Mouse (Mus musculus) MEL (cell line): ENCODE data around the gene Gak. TPM values are rescaled to one million over a fixed set of nuclear protein-coding genes. Genes with fewer than 3 reads are reported as not detected.

Experiments
- DNase-seq: peaks from one replicate; pipeline ENCODE4 v3.0.0; 2011; ENCODE audit warnings: low read depth, low spot score
- H3K27ac ChIP-seq: 2 replicates; pipeline ENCODE4 v1.5.1; 2012; ENCODE audit warnings: low read depth, mild to moderate bottlenecking, control low read depth, low read length, moderate library complexity; ENCODE audit not compliant: control insufficient read depth
- H3K27me3 ChIP-seq, 2 experiments: fragments of 150-350 bp in 1 of 2; sonication (generic) in 1 of 2; 2 replicates each; pipeline ENCODE4 v1.6.1; 2012; ENCODE audit warnings: low read length in 2 of 2, mild to moderate bottlenecking in 2 of 2, improper control_type of control experiment in 1 of 2, moderate library complexity in 1 of 2; ENCODE audit not compliant: insufficient read depth in 2 of 2, control insufficient read depth in 1 of 2
- H3K36me3 ChIP-seq, 2 experiments: 2 replicates each; pipeline ENCODE4 v1.6.1; 2012 to 2014; ENCODE audit warnings: low read length in 2 of 2, improper control_type of control experiment in 1 of 2, inconsistent platforms in 1 of 2, mild to moderate bottlenecking in 1 of 2; ENCODE audit not compliant: insufficient read depth in 2 of 2, control insufficient read depth in 1 of 2
- H3K4me1 ChIP-seq, 2 experiments: fragments of 150-350 bp in 1 of 2; sonication (generic) in 1 of 2; 2 replicates each; pipeline ENCODE4 v1.6.1; 2012; ENCODE audit warnings: low read length in 2 of 2, improper control_type of control experiment in 1 of 2, mild to moderate bottlenecking in 1 of 2; ENCODE audit not compliant: insufficient read depth in 2 of 2, control insufficient read depth in 1 of 2
- H3K4me3 ChIP-seq, 2 experiments: fragments of 150-350 bp in 1 of 2; sonication (generic) in 1 of 2; 2 replicates each; pipeline ENCODE4 v1.5.1; 2012; ENCODE audit warnings: low read depth in 2 of 2, low read length in 2 of 2, mild to moderate bottlenecking in 2 of 2, moderate library complexity in 2 of 2, control low read depth in 1 of 2, improper control_type of control experiment in 1 of 2; ENCODE audit not compliant: control insufficient read depth in 1 of 2, insufficient read depth in 1 of 2
- H3K79me2 ChIP-seq: 2 replicates; pipeline ENCODE4 v1.6.1; 2012; ENCODE audit warnings: mild to moderate bottlenecking, low read length, moderate library complexity; ENCODE audit not compliant: control insufficient read depth, poor library complexity, insufficient read depth
- H3K9ac ChIP-seq: 2 replicates; pipeline ENCODE4 v1.6.1; 2012; ENCODE audit warnings: low read depth, mild to moderate bottlenecking, control low read depth, low read length, moderate library complexity; ENCODE audit not compliant: control insufficient read depth, poor library complexity, severe bottlenecking
- H3K9me3 ChIP-seq: fragments of 150-350 bp; sonication (generic); replicated peaks from 2 replicates; pipeline ENCODE4 v1.6.1; 2012; ENCODE audit warnings: mild to moderate bottlenecking, low read length, improper control_type of control experiment, moderate library complexity; ENCODE audit not compliant: insufficient read depth
- CHD1 ChIP-seq: IDR thresholded peaks from 2 replicates; pipeline ENCODE4 v1.6.1; 2012; ENCODE audit warnings: low read depth, mild to moderate bottlenecking, inconsistent platforms, low read length, improper control_type of control experiment
- CHD2 ChIP-seq: IDR thresholded peaks from 2 replicates; pipeline ENCODE4 v1.6.1; 2011; ENCODE audit warnings: low read length, improper control_type of control experiment
- CTCF ChIP-seq, 3 experiments: IDR thresholded peaks in 2 of 3; conservative IDR thresholded peaks in 1 of 3; 2 replicates each; pipeline ENCODE4 v1.5.1; 2011 to 2012; ENCODE audit warnings: low read length in 3 of 3, low read depth in 2 of 3, mild to moderate bottlenecking in 2 of 3, improper control_type of control experiment in 1 of 3, inconsistent platforms in 1 of 3, mixed read lengths in 1 of 3, moderate library complexity in 1 of 3; ENCODE audit not compliant: control insufficient read depth in 1 of 3, insufficient read depth in 1 of 3, poor library complexity in 1 of 3, severe bottlenecking in 1 of 3
- EP300 ChIP-seq, 2 experiments: IDR thresholded peaks; 2 replicates each; pipeline ENCODE4 v1.6.1; 2011; ENCODE audit warnings: improper control_type of control experiment in 2 of 2, low read length in 2 of 2, low read depth in 1 of 2, mild to moderate bottlenecking in 1 of 2
- GABPA ChIP-seq: IDR thresholded peaks from 2 replicates; pipeline ENCODE4 v1.6.1; 2012; ENCODE audit warnings: low read depth, mild to moderate bottlenecking, inconsistent platforms, low read length, improper control_type of control experiment, moderate library complexity
- KAT2A ChIP-seq: conservative IDR thresholded peaks from 2 replicates; pipeline ENCODE4 v1.6.1; 2012; ENCODE audit warnings: low read depth, low read length, improper control_type of control experiment, inconsistent platforms
- MAZ ChIP-seq: IDR thresholded peaks from 2 replicates; pipeline ENCODE4 v1.6.1; 2012; ENCODE audit warnings: low read depth, mild to moderate bottlenecking, inconsistent platforms, low read length, improper control_type of control experiment
- MEF2A ChIP-seq: IDR thresholded peaks from 2 replicates; pipeline ENCODE4 v1.6.1; 2014; ENCODE audit warnings: low read depth, mild to moderate bottlenecking, inconsistent platforms, low read length, improper control_type of control experiment; ENCODE audit not compliant: poor library complexity, insufficient replicate concordance, severe bottlenecking; ENCODE audit errors: extremely low read depth
- MXI1 ChIP-seq: IDR thresholded peaks from 2 replicates; pipeline ENCODE4 v1.6.1; 2011; ENCODE audit warnings: mild to moderate bottlenecking, low read depth, low read length, improper control_type of control experiment
- MYB ChIP-seq: IDR thresholded peaks from 2 replicates; pipeline ENCODE4 v1.6.1; 2011; ENCODE audit warnings: mild to moderate bottlenecking, low read depth, low read length, improper control_type of control experiment
- NRF1 ChIP-seq: IDR thresholded peaks from 2 replicates; pipeline ENCODE4 v1.6.1; 2014; ENCODE audit warnings: low read depth, mild to moderate bottlenecking, inconsistent platforms, low read length, improper control_type of control experiment, moderate library complexity; ENCODE audit not compliant: poor library complexity, insufficient read depth, severe bottlenecking
- RAD21 ChIP-seq: IDR thresholded peaks from 2 replicates; pipeline ENCODE4 v1.6.1; 2011; ENCODE audit warnings: mild to moderate bottlenecking, low read depth, low read length, improper control_type of control experiment
- RCOR1 ChIP-seq: IDR thresholded peaks from 2 replicates; pipeline ENCODE4 v1.6.1; 2012; ENCODE audit warnings: low read depth, mild to moderate bottlenecking, inconsistent platforms, low read length, improper control_type of control experiment
- SMC3 ChIP-seq: IDR thresholded peaks from 2 replicates; pipeline ENCODE4 v1.6.1; 2011; ENCODE audit warnings: low read depth, low read length, improper control_type of control experiment
- TCF12 ChIP-seq: IDR thresholded peaks from 2 replicates; pipeline ENCODE4 v1.6.1; 2014; ENCODE audit warnings: low read depth, mild to moderate bottlenecking, inconsistent platforms, low read length, improper control_type of control experiment, moderate library complexity
- UBTF ChIP-seq: IDR thresholded peaks from 2 replicates; pipeline ENCODE4 v1.6.1; 2012; ENCODE audit warnings: low read depth, mild to moderate bottlenecking, inconsistent platforms, low read length, improper control_type of control experiment, moderate library complexity, borderline replicate concordance; ENCODE audit not compliant: insufficient read depth
- USF1 ChIP-seq: IDR thresholded peaks from 2 replicates; pipeline ENCODE4 v1.6.1; 2014; ENCODE audit warnings: low read depth, mild to moderate bottlenecking, inconsistent platforms, low read length, improper control_type of control experiment, moderate library complexity
- ZKSCAN1 ChIP-seq: IDR thresholded peaks from 2 replicates; pipeline ENCODE4 v1.6.1; 2012; ENCODE audit warnings: low read depth, mild to moderate bottlenecking, inconsistent platforms, low read length, improper control_type of control experiment, moderate library complexity
- ZMIZ1 ChIP-seq: IDR thresholded peaks from 2 replicates; pipeline ENCODE4 v1.6.1; 2012; ENCODE audit warnings: low read depth, mild to moderate bottlenecking, inconsistent platforms, low read length, improper control_type of control experiment, moderate library complexity
- ZNF384 ChIP-seq: IDR thresholded peaks from 2 replicates; pipeline ENCODE4 v1.6.1; 2012; ENCODE audit warnings: low read depth, mild to moderate bottlenecking, inconsistent platforms, low read length, improper control_type of control experiment
- polyA plus RNA-seq, 2 experiments: library from polyadenylated mRNA; stranded (reverse) in 1 of 2; unstranded in 1 of 2; fragments of >175 nt in 1 of 2; fragments of >200 nt in 1 of 2; gene quantifications; 2 replicates each; pipeline versions ENCODE4 v1.2.1 to v1.2.4; 2012; ENCODE audit warnings: low replicate concordance in 2 of 2, low read depth in 1 of 2; ENCODE audit not compliant: insufficient read length in 2 of 2, insufficient read depth in 1 of 2, missing spikeins in 1 of 2
- total RNA-seq: library from RNA; depleted of rRNA; stranded (reverse); fragments of 300-350 nt; gene quantifications from 2 replicates; pipeline ENCODE4 v1.2.3, GENCODE M21; 2012

Gak gene
- total and polyA plus RNA-seq, 3 experiments = 48.5 to 76.4 TPM; not detected in 1

GRCm38 (mm10) chr5:108647820-108648465 is 18.4 kb upstream of the Gak start:
- DNase-seq = no peak
- no peak for TF ChIP-seq CHD2
- no peak for TF ChIP-seq MXI1
- no peak for TF ChIP-seq ZKSCAN1
- TF ChIP-seq GABPA = no peak
- TF ChIP-seq, all 39 proteins: peak for 0
- no peak overlapping the region for H3K4me3 ChIP-seq
- H3K4me1 ChIP-seq = no peaks in the 10 kb centered on the region
- no peaks in the 10 kb centered on the region for H3K27me3 ChIP-seq
- no peak overlapping the region for H3K27ac ChIP-seq
- peaks cover 0 to 5% of the 10 kb centered on the region in 2 experiments; a peak in 1 of 4 replicates for H3K36me3 ChIP-seq
- H3K9ac ChIP-seq = no peak overlapping the region
- H3K9me3 ChIP-seq = no peaks in the 10 kb centered on the region
- H3K79me2 ChIP-seq = no peaks in the 10 kb centered on the region

- H3K27ac ChIP-seq = no peak overlapping the region
- TF ChIP-seq ZNF384 = no peak
- no peak for TF ChIP-seq USF1
- TF ChIP-seq RAD21 = no peak
- TF ChIP-seq SMC3 = no peak
- TF ChIP-seq CTCF (IDR thresholded peaks at IDR 0.05 in 2 of 3, conservative IDR thresholded peaks at IDR 0.05 in 1 of 3; ENCODE audit: control insufficient read depth in 1 of 3, insufficient read depth in 1 of 3, low read depth in 2 of 3, low read length in 3 of 3, poor library complexity in 1 of 3, severe bottlenecking in 1 of 3) = no peak
- no peak for TF ChIP-seq MYB
- no peak for TF ChIP-seq GABPA
- no peak for TF ChIP-seq KAT2A
- no peak for TF ChIP-seq UBTF
- no peak for TF ChIP-seq MAZ
- TF ChIP-seq RCOR1 = no peak
- TF ChIP-seq EP300 (IDR thresholded peaks at IDR 0.05; ENCODE audit: low read depth in 1 of 2, low read length in 2 of 2) = no peak
- TF ChIP-seq TCF12 = no peak
- TF ChIP-seq ZMIZ1 = no peak
- no peak for TF ChIP-seq MEF2A
- no peak for TF ChIP-seq NRF1
- TF ChIP-seq CHD1 = no peak
- TF ChIP-seq ZKSCAN1 = no peak
- no peak for TF ChIP-seq MXI1
- TF ChIP-seq CHD2 = no peak
- no peak overlapping the region for H3K4me3 ChIP-seq
- H3K9me3 ChIP-seq = no peaks in the 10 kb centered on the region
- no peak overlapping the region for H3K9ac ChIP-seq
- no peak for DNase-seq
- no peaks in the 10 kb centered on the region for H3K4me1 ChIP-seq
- H3K36me3 ChIP-seq = peaks cover 0 to 5% of the 10 kb centered on the region in 2 experiments; a peak in 1 of 4 replicates
- H3K79me2 ChIP-seq = no peaks in the 10 kb centered on the region
- H3K27me3 ChIP-seq = no peaks in the 10 kb centered on the region
These were observed 17.8 kb upstream of the Gak start for GRCm38 (mm10) chr5:108647311-108647710.
